Mouse (Mus musculus) neural tube, embryonic 15.5 days (tissue): ENCODE measurements at regions not wholly inside any gene's neighbourhood (a gene's known extent, or its start where the extent isn't known, plus 50 kb on each side); places are given as distances from the start of the nearest gene placed in this dataset.
A peak's percentile ranks its signal among the peaks of the same experiment; 100 is the strongest.

Source experiments
- ATAC-seq: fragments of 200-750 bp; cut with Nextera tagmentation; 2 replicates; pipeline ENCODE4 v1.8.0; 2017; ENCODE audit warnings: mild to moderate bottlenecking, moderate TSS enrichment, moderate library complexity; ENCODE audit not compliant: low FRiP score
- H3K27ac ChIP-seq: fragments of 300-500 bp; sonication (generic); replicated peaks from 2 replicates; pipeline ENCODE4 v1.5.1; 2015; ENCODE audit warnings: mild to moderate bottlenecking, inconsistent platforms
- H3K27me3 ChIP-seq: fragments of 300-500 bp; sonication (generic); replicated peaks from 2 replicates; pipeline ENCODE4 v1.6.1; 2015; ENCODE audit warnings: inconsistent platforms
- H3K36me3 ChIP-seq: fragments of 300-500 bp; sonication (generic); 2 replicates; pipeline ENCODE4 v1.6.1; 2015; ENCODE audit warnings: inconsistent platforms
- H3K4me1 ChIP-seq: fragments of 300-500 bp; sonication (generic); 2 replicates; pipeline ENCODE4 v1.6.1; 2015; ENCODE audit warnings: inconsistent platforms
- H3K4me2 ChIP-seq: fragments of 300-500 bp; sonication (generic); 2 replicates; pipeline ENCODE4 v1.6.1; 2015; ENCODE audit warnings: inconsistent platforms, mild to moderate bottlenecking, moderate library complexity
- H3K4me3 ChIP-seq: fragments of 300-500 bp; sonication (generic); replicated peaks from 2 replicates; pipeline ENCODE4 v1.5.1; 2015; ENCODE audit warnings: mild to moderate bottlenecking, inconsistent platforms
- H3K9ac ChIP-seq: fragments of 300-500 bp; sonication (generic); replicated peaks from 2 replicates; pipeline ENCODE4 v1.6.1; 2015; ENCODE audit warnings: mild to moderate bottlenecking, inconsistent platforms
- H3K9me3 ChIP-seq: fragments of 300-500 bp; sonication (generic); replicated peaks from 2 replicates; pipeline ENCODE4 v1.6.1; 2016; ENCODE audit warnings: inconsistent platforms
- WGBS: fragments of 180-500 bp; shearing (Covaris S2); methylation state at CpG from one replicate; pipeline ENCODE4 v1.1.7; 2015; ENCODE audit warnings: mixed read lengths; 5-methylcytosine and 5-hydroxymethylcytosine counted together

DNA sequence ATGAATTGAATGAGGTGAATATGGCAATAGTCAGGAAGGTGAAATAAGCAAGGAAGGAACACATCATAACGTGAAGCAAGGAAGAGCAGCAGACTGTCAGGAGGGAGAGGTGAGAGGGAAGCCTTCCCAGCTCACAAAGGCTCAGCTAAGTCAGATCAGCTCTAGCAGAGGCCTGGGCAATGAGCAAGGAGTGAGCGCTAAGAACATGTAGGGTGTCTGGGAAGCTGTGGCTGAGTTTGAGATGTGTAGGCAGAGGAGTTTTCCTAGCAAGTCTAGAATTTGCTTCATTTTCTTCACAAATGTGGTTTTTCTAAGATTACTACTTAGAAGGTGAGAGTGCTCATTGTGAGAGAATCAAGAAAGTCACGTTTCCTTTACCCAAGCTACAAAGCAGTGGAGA, 803.5 kb upstream of the Chrm3 start:
- Histone ChIP-seq H3K27me3 (no peaks in the 10 kb centered on the region), H3K27ac (no peak overlapping the region), H3K9ac (no peak overlapping the region), H3K4me1 (no peaks in the 10 kb centered on the region), H3K36me3 (no peaks in the 10 kb centered on the region), H3K4me2 (no peak overlapping the region), H3K9me3 (no peaks in the 10 kb centered on the region), H3K4me3 (no peak overlapping the region)
- no peak for ATAC-seq
- 78% methylated on average over 3 of the region's 3 CpGs for WGBS

GRCm38 (mm10) chr13:11147268-11147667, 786.6 kb upstream of the Chrm3 start:
- WGBS: 78% methylated on average over 3 of the region's 3 CpGs
- Histone ChIP-seq H3K4me2 (no peak overlapping the region), H3K27ac (no peak overlapping the region), H3K27me3 (no peaks in the 10 kb centered on the region), H3K4me3 (no peak overlapping the region), H3K36me3 (no peaks in the 10 kb centered on the region), H3K9ac (no peak overlapping the region), H3K9me3 (no peaks in the 10 kb centered on the region), H3K4me1 (no peaks in the 10 kb centered on the region)
- no peak for ATAC-seq

DNA sequence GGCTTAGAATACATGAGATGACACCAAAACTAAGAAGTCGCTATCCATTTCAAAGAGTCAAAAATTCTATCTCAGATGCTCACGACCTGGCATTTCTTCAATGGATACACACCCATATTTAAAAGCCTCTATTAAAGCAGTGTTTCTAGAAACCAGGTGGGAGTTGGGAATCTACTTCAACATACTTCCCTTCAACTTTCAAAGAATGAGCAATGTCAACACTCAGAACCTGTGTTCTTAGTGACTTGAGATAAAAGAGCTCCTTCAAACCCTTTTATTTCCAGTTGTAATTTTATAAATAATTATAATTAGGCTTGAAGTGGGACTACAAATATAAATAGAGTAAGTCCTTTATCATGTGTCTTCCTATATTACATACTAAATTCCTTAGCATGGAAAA, 747.0 kb upstream of the Chrm3 start:
- H3K4me2 ChIP-seq: no peak overlapping the region
- WGBS: 88% methylated on average over 2 of the region's 2 CpGs
- H3K27me3 ChIP-seq: no peaks in the 10 kb centered on the region
- H3K4me1 ChIP-seq: no peaks in the 10 kb centered on the region
- no peaks in the 10 kb centered on the region for H3K9me3 ChIP-seq
- no peak overlapping the region for H3K9ac ChIP-seq
- H3K36me3 ChIP-seq: no peaks in the 10 kb centered on the region
- ATAC-seq: no peak
- H3K27ac ChIP-seq: no peak overlapping the region
- no peak overlapping the region for H3K4me3 ChIP-seq

- Histone ChIP-seq H3K9me3 (no peaks in the 10 kb centered on the region), H3K36me3 (no peaks in the 10 kb centered on the region), H3K27me3 (no peaks in the 10 kb centered on the region), H3K9ac (no peak overlapping the region), H3K4me1 (no peaks in the 10 kb centered on the region), H3K4me3 (no peak overlapping the region), H3K27ac (no peak overlapping the region), H3K4me2 (no peak overlapping the region)
- no peak for ATAC-seq
- 90% methylated on average over 4 of the region's 4 CpGs for WGBS
Measured at GRCm38 (mm10) chr13:11106426-11106825, 745.8 kb upstream of the Chrm3 start.

GRCm38 (mm10) chr13:11105571-11105970, 744.9 kb upstream of the Chrm3 start:
- H3K27ac ChIP-seq: no peak overlapping the region
- WGBS: 81% methylated on average over 2 of the region's 2 CpGs
- H3K27me3 ChIP-seq: no peaks in the 10 kb centered on the region
- H3K9me3 ChIP-seq: no peaks in the 10 kb centered on the region
- H3K4me1 ChIP-seq: no peaks in the 10 kb centered on the region
- ATAC-seq: no peak
- no peak overlapping the region for H3K9ac ChIP-seq
- no peaks in the 10 kb centered on the region for H3K36me3 ChIP-seq
- no peak overlapping the region for H3K4me3 ChIP-seq
- H3K4me2 ChIP-seq: no peak overlapping the region

DNA sequence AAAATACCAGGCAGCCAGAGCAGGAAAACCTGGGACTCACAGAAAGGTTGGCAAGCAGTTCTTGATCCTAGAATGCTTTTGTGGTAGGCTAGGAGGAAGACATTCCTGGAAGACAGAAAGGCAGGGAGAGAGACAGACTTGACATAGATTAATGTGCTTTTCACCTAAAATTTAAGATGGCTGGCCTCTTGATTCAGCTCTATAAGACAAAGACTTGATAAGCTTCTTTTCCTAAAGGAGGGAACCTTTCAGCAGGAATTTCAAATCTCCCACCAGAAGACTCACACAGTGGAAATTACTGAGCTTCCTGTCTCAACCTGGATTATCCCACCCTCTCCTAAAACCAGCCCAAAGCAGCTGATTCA, 738.9 kb upstream of the Chrm3 start:
- Histone ChIP-seq H3K36me3 (no peaks in the 10 kb centered on the region), H3K9me3 (no peaks in the 10 kb centered on the region), H3K4me1 (0 out of 2 replicates have a peak, but pooled peaks cover 2% of the 10 kb centered on the region), H3K27me3 (no peaks in the 10 kb centered on the region), H3K4me2 (no peak overlapping the region), H3K27ac (0 out of 2 replicates have a peak overlapping the region, but pooled peaks have one; percentile 28), H3K9ac (no peak overlapping the region), H3K4me3 (no peak overlapping the region)
- no peak for ATAC-seq

GRCm38 (mm10) chr13:11098899-11099585, 738.4 kb upstream of the Chrm3 start:
- ATAC-seq: no peak
- H3K9me3 ChIP-seq: no peaks in the 10 kb centered on the region
- no peaks in the 10 kb centered on the region for H3K36me3 ChIP-seq
- no peaks in the 10 kb centered on the region for H3K27me3 ChIP-seq
- H3K4me1 ChIP-seq: 0 out of 2 replicates have a peak, but pooled peaks cover 2% of the 10 kb centered on the region
- no peak overlapping the region for H3K9ac ChIP-seq
- H3K4me3 ChIP-seq: no peak overlapping the region
- H3K27ac ChIP-seq: 0 out of 2 replicates have a peak overlapping the region, but pooled peaks have one; percentile 28
- WGBS: 10% methylated on average over 4 of the region's 4 CpGs
- H3K4me2 ChIP-seq: no peak overlapping the region

DNA sequence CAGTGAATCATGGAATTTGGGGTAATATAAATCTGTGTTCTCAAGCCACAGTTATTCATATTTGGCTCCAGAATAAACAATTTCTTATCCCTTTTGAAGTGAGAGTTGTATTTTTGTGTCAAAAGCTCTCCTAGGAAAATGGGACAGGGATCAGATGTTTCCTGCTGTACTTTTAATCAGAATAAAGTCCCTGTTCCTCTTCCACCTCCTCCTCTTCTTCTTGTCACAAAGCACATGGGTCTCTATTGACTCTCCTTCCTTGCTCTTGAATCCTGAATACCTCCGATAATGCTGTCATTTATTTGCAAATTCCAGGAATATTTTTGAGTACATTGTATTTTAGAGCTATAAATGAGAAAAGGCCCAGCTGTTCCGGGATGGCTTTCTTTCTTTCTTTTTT, 732.3 kb upstream of the Chrm3 start:
- Histone ChIP-seq H3K4me3 (no peak overlapping the region), H3K27ac (no peak overlapping the region), H3K9me3 (no peaks in the 10 kb centered on the region), H3K9ac (no peak overlapping the region), H3K4me2 (no peak overlapping the region), H3K27me3 (no peaks in the 10 kb centered on the region), H3K4me1 (no peaks in the 10 kb centered on the region), H3K36me3 (no peaks in the 10 kb centered on the region)
- 51% methylated on average over 2 of the region's 2 CpGs for WGBS
- no peak for ATAC-seq
